In genomic region chr15:17048867-17049628, GRCm38 (mm10) we compare ENCODE assay signal across 30 mouse cellular contexts.
A peak's percentile ranks its signal among the peaks of the same experiment; 100 is the strongest.
DNase-seq lines count a peak whose midpoint lies in the region; ATAC-seq and TF ChIP-seq lines count a peak whose summit lies in the region.
"Had no signal": no experiment of that assay in that cellular context is flagged by ENCODE, and none has a peak within 500 bp of the region (broad histone marks: within the 10 kb centered on the region; RNA-seq: fewer than 3 reads in every experiment).

No protein-coding gene starts in this region.

- TF ChIP-seq EP300 in liver, postnatal 0 days (IDR thresholded peaks at IDR 0.05; ENCODE audit: low read depth) = no peak

- no peaks in the 10 kb centered on the region for H3K27me3 ChIP-seq in liver, postnatal 0 days (ENCODE audit: insufficient read depth, low read length)
- H3K27me3 ChIP-seq: embryonic facial prominence, embryonic 12.5 days; hindbrain, embryonic 12.5 days; kidney, embryonic 15.5 days; liver, embryonic 12.5 days; Patski had no signal

- DNase-seq in ES-E14 (ENCODE audit: low read depth, low spot score) = peak; percentile 16
- DNase-seq in brain, embryonic 14.5 days (ENCODE audit: low read depth) = peak; percentile 41
- peak; percentile 62 for DNase-seq in forelimb bud, embryonic 11.5 days (ENCODE audit: low read depth, low spot score)
- peak; percentile 56 for DNase-seq in large intestine, adult 2 months (ENCODE audit: low read depth, low spot score)
- DNase-seq in layer of hippocampus, adult 18-20 months (ENCODE audit: low spot score in 2 of 2) = no peak
- no peak for DNase-seq in cerebellum, postnatal 25 days
- no peak for DNase-seq in liver, postnatal 0 days
- DNase-seq: adrenal gland, postnatal 25 days; B cell, adult 2 months; cerebellum, adult 8-10 months; cerebellum, postnatal 36 days; forebrain, postnatal 0 days; gastrocnemius, postnatal 36 days; heart, adult 18-20 months; heart, postnatal 36 days; kidney, adult 18-20 months; kidney, postnatal 36 days; lung, adult 2 months; lung, postnatal 10 days; midbrain, embryonic 14.5 days had no signal

- no peak for TF ChIP-seq POLR2A in brain, embryonic 14.5 days (IDR thresholded peaks at IDR 0.05; ENCODE audit: borderline replicate concordance, extremely low read depth, insufficient read depth, insufficient read length, poor library complexity, severe bottlenecking)

- no peak for ATAC-seq in megakaryocyte-erythroid progenitor cell, adult 5-6 weeks (replicated peaks; ENCODE audit: low FRiP score, low TSS enrichment, poor library complexity, severe bottlenecking)
- ATAC-seq in liver, postnatal 0 days = no peak
- ATAC-seq: forebrain, postnatal 0 days; hindbrain, postnatal 0 days; liver, embryonic 12.5 days; Patski had no signal

- no peak overlapping the region for H3K4me3 ChIP-seq in ES-E14 (ENCODE audit: insufficient read depth in 1 of 2, low read depth in 1 of 2, low read length in 2 of 2, poor library complexity in 1 of 2, severe bottlenecking in 1 of 2)
- no peak overlapping the region for H3K4me3 ChIP-seq in liver, postnatal 0 days (ENCODE audit: low read depth, low read length)
- H3K4me3 ChIP-seq: embryonic facial prominence, embryonic 12.5 days; forebrain, embryonic 10.5 days; hindbrain, embryonic 12.5 days; kidney, embryonic 15.5 days; liver, embryonic 12.5 days had no signal

- H3K9me3 ChIP-seq in ES-E14 (ENCODE audit: control insufficient read depth, insufficient read depth, low read depth, low read length) = no peaks in the 10 kb centered on the region
- no peaks in the 10 kb centered on the region for H3K9me3 ChIP-seq in liver, postnatal 0 days (ENCODE audit: low read length)
- H3K9me3 ChIP-seq: embryonic facial prominence, embryonic 12.5 days; forebrain, embryonic 10.5 days; hindbrain, embryonic 12.5 days; kidney, embryonic 15.5 days; liver, embryonic 12.5 days had no signal

- H3K9ac ChIP-seq in ES-E14 (ENCODE audit: insufficient read depth, low read depth, low read length, poor library complexity, severe bottlenecking) = no peak overlapping the region
- H3K9ac ChIP-seq in liver, postnatal 0 days (replicated peaks) = no peak overlapping the region
- H3K9ac ChIP-seq: embryonic facial prominence, embryonic 12.5 days; forebrain, postnatal 0 days; hindbrain, embryonic 12.5 days; kidney, embryonic 15.5 days; liver, embryonic 12.5 days had no signal

- H3K4me1 ChIP-seq in ES-E14 (ENCODE audit: control insufficient read depth in 2 of 2, insufficient read depth in 2 of 2, low read length in 2 of 2, poor library complexity in 1 of 2) = no peaks in the 10 kb centered on the region; a peak in 1 of 4 replicates
- no peaks in the 10 kb centered on the region for H3K4me1 ChIP-seq in liver, postnatal 0 days (ENCODE audit: insufficient read depth)
- H3K4me1 ChIP-seq: embryonic facial prominence, embryonic 12.5 days; hindbrain, embryonic 12.5 days; kidney, embryonic 15.5 days; liver, embryonic 12.5 days had no signal

- TF ChIP-seq CTCF in brain, embryonic 14.5 days (IDR thresholded peaks at IDR 0.05; ENCODE audit: borderline replicate concordance, extremely low read depth, insufficient read depth, insufficient read length) = no peak
- TF ChIP-seq CTCF in liver, postnatal 0 days (IDR thresholded peaks at IDR 0.05; ENCODE audit: low read depth) = no peak

- H3K4me2 ChIP-seq in liver, postnatal 0 days (ENCODE audit: low read depth, low read length) = no peak overlapping the region
- H3K4me2 ChIP-seq: embryonic facial prominence, embryonic 12.5 days; heart, embryonic 11.5 days; hindbrain, embryonic 12.5 days; kidney, embryonic 15.5 days; liver, embryonic 12.5 days had no signal

- no peak overlapping the region; the same call in 1 of the 2 replicates for H3K27ac ChIP-seq in ES-E14 (ENCODE audit: insufficient read depth, low read depth, low read length, poor library complexity, severe bottlenecking)
- no peak overlapping the region for H3K27ac ChIP-seq in liver, postnatal 0 days (ENCODE audit: low read depth)
- H3K27ac ChIP-seq: embryonic facial prominence, embryonic 12.5 days; forebrain, embryonic 10.5 days; hindbrain, embryonic 12.5 days; hindbrain, postnatal 0 days; kidney, embryonic 15.5 days; liver, embryonic 12.5 days; macrophage had no signal

- no peaks in the 10 kb centered on the region for H3K36me3 ChIP-seq in ES-E14 (ENCODE audit: control insufficient read depth, insufficient read depth, low read length, poor library complexity, severe bottlenecking)
- no peaks in the 10 kb centered on the region for H3K36me3 ChIP-seq in liver, postnatal 0 days (replicated peaks; ENCODE audit: insufficient read depth, low read length)
- H3K36me3 ChIP-seq: embryonic facial prominence, embryonic 12.5 days; forebrain, embryonic 10.5 days; hindbrain, embryonic 12.5 days; kidney, embryonic 15.5 days; liver, embryonic 12.5 days had no signal

- in situ Hi-C loops in ES-E14 (cut with MboI; ENCODE audit: low sequenced_read_pairs in 2 of 2, unreplicated experiment in 2 of 2) = no loop called here

- WGBS in large intestine, adult 2 months = 21% methylated on average over 2 of the region's 2 CpGs
- 44% methylated on average over 2 of the region's 2 CpGs for WGBS in liver, postnatal 0 days (ENCODE audit: insufficient replicate concordance)

TF ChIP-seq in ES-E14, 5 proteins besides CTCF, POLR2A, EP300 and RAD21:
- TF ChIP-seq ZNF384 (IDR thresholded peaks at IDR 0.05; ENCODE audit: low read depth, low read length) (no peak), MAFK (IDR thresholded peaks at IDR 0.05; ENCODE audit: insufficient read depth, low read depth, low read length) (no peak), HCFC1 (IDR thresholded peaks at IDR 0.05; ENCODE audit: borderline replicate concordance, insufficient read depth, low read length) (no peak), CHD2 (IDR thresholded peaks at IDR 0.05; ENCODE audit: low read depth, low read length) (no peak), ZC3H11A (IDR thresholded peaks at IDR 0.05; ENCODE audit: borderline replicate concordance, low read depth, low read length) (no peak)

Comparison
In these comparisons a context has a peak if more than half of its experiments do, and no peak if none do; other contexts are left out.
1. DNase-seq: peak in ES-E14 (single experiment), brain, embryonic 14.5 days (single experiment), forelimb bud, embryonic 11.5 days (single experiment) and large intestine, adult 2 months (single experiment); none in layer of hippocampus, adult 18-20 months (0 of 2), cerebellum, postnatal 25 days (0 of 2) and liver, postnatal 0 days (single experiment).